In genomic region chr2:65607813-65608212, GRCm38 (mm10) we compare ENCODE assay signal across 27 mouse cellular contexts. TPM values are rescaled to one million over a fixed set of nuclear protein-coding genes. Genes with fewer than 3 reads are reported as not detected.
DNase-seq lines count a peak whose midpoint lies in the region; ATAC-seq and TF ChIP-seq lines count a peak whose summit lies in the region.
"Had no signal": no experiment of that assay in that cellular context is flagged by ENCODE, and none has a peak within 500 bp of the region (broad histone marks: within the 10 kb centered on the region; RNA-seq: fewer than 3 reads in every experiment).

No protein-coding gene starts in this region.

- TF ChIP-seq CTCF in kidney, postnatal 0 days (IDR thresholded peaks at IDR 0.05; ENCODE audit: low read depth), result no peak

- H3K9ac ChIP-seq in embryonic facial prominence, embryonic 14.5 days (ENCODE audit: low read depth, low read length), result no peak overlapping the region
- H3K9ac ChIP-seq in kidney, postnatal 0 days (ENCODE audit: low read depth, low read length), result no peak overlapping the region
- H3K9ac ChIP-seq: embryonic facial prominence, embryonic 12.5 days; embryonic facial prominence, embryonic 15.5 days; forebrain, embryonic 12.5 days had no signal

- H3K4me2 ChIP-seq in embryonic facial prominence, embryonic 14.5 days (ENCODE audit: low read depth, low read length), result no peak overlapping the region
- no peak overlapping the region for H3K4me2 ChIP-seq in kidney, postnatal 0 days (ENCODE audit: low read length)
- H3K4me2 ChIP-seq: embryonic facial prominence, embryonic 12.5 days; embryonic facial prominence, embryonic 15.5 days; forebrain, embryonic 12.5 days had no signal

- H3K27ac ChIP-seq in embryonic facial prominence, embryonic 14.5 days (replicated peaks; ENCODE audit: low read depth, low read length), result no peak overlapping the region
- H3K27ac ChIP-seq in embryonic facial prominence, embryonic 10.5 days (replicated peaks), result no peak overlapping the region
- no peak overlapping the region for H3K27ac ChIP-seq in kidney, postnatal 0 days
- H3K27ac ChIP-seq: embryonic facial prominence, embryonic 12.5 days; embryonic facial prominence, embryonic 15.5 days; forebrain, embryonic 10.5 days; forebrain, embryonic 12.5 days had no signal

- H3K36me3 ChIP-seq in embryonic facial prominence, embryonic 14.5 days (ENCODE audit: control insufficient read depth, insufficient read depth, low read length), result no peaks in the 10 kb centered on the region
- no peaks in the 10 kb centered on the region for H3K36me3 ChIP-seq in embryonic facial prominence, embryonic 10.5 days (replicated peaks)
- H3K36me3 ChIP-seq in kidney, postnatal 0 days (ENCODE audit: insufficient read depth, low read length), result no peaks in the 10 kb centered on the region
- H3K36me3 ChIP-seq: embryonic facial prominence, embryonic 12.5 days; embryonic facial prominence, embryonic 15.5 days; forebrain, embryonic 10.5 days; forebrain, embryonic 12.5 days; G1E had no signal

- no peaks in the 10 kb centered on the region for H3K4me1 ChIP-seq in embryonic facial prominence, embryonic 14.5 days (ENCODE audit: control insufficient read depth, insufficient read depth, low read length)
- no peaks in the 10 kb centered on the region for H3K4me1 ChIP-seq in embryonic facial prominence, embryonic 10.5 days
- no peaks in the 10 kb centered on the region for H3K4me1 ChIP-seq in kidney, postnatal 0 days (replicated peaks; ENCODE audit: insufficient read depth, low read length)
- H3K4me1 ChIP-seq: embryonic facial prominence, embryonic 12.5 days; embryonic facial prominence, embryonic 15.5 days; forebrain, embryonic 10.5 days; forebrain, embryonic 12.5 days had no signal

- ATAC-seq in embryonic facial prominence, embryonic 14.5 days (ENCODE audit: low read depth), result peak; percentile 88; the same call in 1 of the 2 replicates
- no peak for ATAC-seq in kidney, postnatal 0 days (replicated peaks; ENCODE audit: low FRiP score, low read depth)
- ATAC-seq: CD4-positive, CD25-positive, alpha-beta regulatory T cell, adult 4 months; forebrain, embryonic 14.5 days; forebrain, embryonic 16.5 days had no signal

- peak; percentile 51 for DNase-seq in embryonic facial prominence, embryonic 14.5 days (ENCODE audit: low spot score)
- DNase-seq in embryonic facial prominence, embryonic 10.5 days (ENCODE audit: low spot score), result no peak
- DNase-seq in kidney, postnatal 0 days (ENCODE audit: low spot score), result peak; percentile 40
- no peak for DNase-seq in kidney, adult 8-10 months
- peak; percentile 33 for DNase-seq in Muller cell, postnatal 12 days (ENCODE audit: inconsistent ontology term)
- DNase-seq in thymus, postnatal 25 days, result no peak
- DNase-seq: adrenal gland, adult 2 months; adrenal gland, postnatal 10 days; adrenal gland, postnatal 25 days; B cell, adult 2 months; cerebellum, adult 11 months; cerebellum, adult 18-20 months; cerebellum, adult 8-10 months; cerebellum, adult 9-11 months; cerebellum, postnatal 14 days; cerebellum, postnatal 36 days; embryo, embryonic 11 days had no signal

- H3K4me3 ChIP-seq in embryonic facial prominence, embryonic 14.5 days (ENCODE audit: low read depth, low read length), result no peak overlapping the region
- H3K4me3 ChIP-seq in embryonic facial prominence, embryonic 10.5 days, result no peak overlapping the region
- no peak overlapping the region for H3K4me3 ChIP-seq in kidney, postnatal 0 days (replicated peaks; ENCODE audit: low read depth, low read length)
- H3K4me3 ChIP-seq: embryonic facial prominence, embryonic 12.5 days; embryonic facial prominence, embryonic 15.5 days; erythroblast, embryonic 14.5 days; forebrain, embryonic 10.5 days; forebrain, embryonic 12.5 days had no signal

- H3K27me3 ChIP-seq in embryonic facial prominence, embryonic 14.5 days (replicated peaks; ENCODE audit: control insufficient read depth, insufficient read depth, low read length), result no peaks in the 10 kb centered on the region
- H3K27me3 ChIP-seq in embryonic facial prominence, embryonic 10.5 days (replicated peaks; ENCODE audit: low read depth, poor library complexity, severe bottlenecking), result no peaks in the 10 kb centered on the region
- no peaks in the 10 kb centered on the region for H3K27me3 ChIP-seq in kidney, postnatal 0 days (ENCODE audit: insufficient read depth, low read length)
- H3K27me3 ChIP-seq: CH12.LX; embryonic facial prominence, embryonic 12.5 days; embryonic facial prominence, embryonic 15.5 days; forebrain, embryonic 12.5 days had no signal

- H3K9me3 ChIP-seq in embryonic facial prominence, embryonic 14.5 days (ENCODE audit: control insufficient read depth, low read length), result no peaks in the 10 kb centered on the region
- H3K9me3 ChIP-seq in embryonic facial prominence, embryonic 10.5 days, result no peaks in the 10 kb centered on the region
- H3K9me3 ChIP-seq in kidney, postnatal 0 days (replicated peaks; ENCODE audit: low read length), result no peaks in the 10 kb centered on the region
- H3K9me3 ChIP-seq: embryonic facial prominence, embryonic 12.5 days; embryonic facial prominence, embryonic 15.5 days; forebrain, embryonic 10.5 days; forebrain, embryonic 12.5 days had no signal

RNA-seq across cellular contexts. Expression of gene Scn2a, which starts 12.8 kb away (rescaled TPM):
- 5.5 and 5.7 TPM in 2 replicates for polyA plus RNA-seq in embryonic facial prominence, embryonic 14.5 days (2014; fragmentation: Nextera tagmentation; extraction: Ambion mirVana)
- 1.8 and 2.5 TPM in 2 replicates for polyA plus RNA-seq in embryonic facial prominence, embryonic 10.5 days (2016; fragmentation: Nextera tagmentation; extraction: Ambion mirVana)
- 1.9 and 2.3 TPM in 2 replicates for polyA plus RNA-seq in kidney, postnatal 0 days (2015; fragmentation: Nextera tagmentation; extraction: Ambion mirVana)
- polyA plus RNA-seq: erythroblast, embryonic 14.5 days; G1E had no signal

RNA-seq across cellular contexts. Expression of gene Scn3a, which starts 40.4 kb away (rescaled TPM):
- polyA plus RNA-seq in embryonic facial prominence, embryonic 14.5 days (2014; fragmentation: Nextera tagmentation; extraction: Ambion mirVana), result 3.5 and 3.9 TPM in 2 replicates
- polyA plus RNA-seq in embryonic facial prominence, embryonic 10.5 days (2016; fragmentation: Nextera tagmentation; extraction: Ambion mirVana), result 3.9 and 4.7 TPM in 2 replicates
- 0.10 and 0.25 TPM in 2 replicates for polyA plus RNA-seq in kidney, postnatal 0 days (2015; fragmentation: Nextera tagmentation; extraction: Ambion mirVana)
- polyA plus RNA-seq: erythroblast, embryonic 14.5 days; G1E had no signal

Comparison
In these comparisons a context has a peak if more than half of its experiments do, and no peak if none do; other contexts are left out.
1. DNase-seq: peak in embryonic facial prominence, embryonic 14.5 days (single experiment), kidney, postnatal 0 days (single experiment) and Muller cell, postnatal 12 days (single experiment); none in embryonic facial prominence, embryonic 10.5 days (single experiment), kidney, adult 8-10 months (0 of 2) and thymus, postnatal 25 days (single experiment).